Mouse (Mus musculus) embryo, embryonic 9.5 days (tissue): ENCODE data around the gene Olfr995.

Experiments
- DNase-seq: peaks from one replicate; pipeline ENCODE4 v3.0.0-alpha.2; 2017; ENCODE audit errors: extremely low spot score

Gene Olfr995

GRCm38 (mm10) chr2:85443539-85443938 lies at the start of gene Olfr995:
Gene Olfr995, minus strand, starts transcription at chr2:85443639.
- no peak for DNase-seq

DNA sequence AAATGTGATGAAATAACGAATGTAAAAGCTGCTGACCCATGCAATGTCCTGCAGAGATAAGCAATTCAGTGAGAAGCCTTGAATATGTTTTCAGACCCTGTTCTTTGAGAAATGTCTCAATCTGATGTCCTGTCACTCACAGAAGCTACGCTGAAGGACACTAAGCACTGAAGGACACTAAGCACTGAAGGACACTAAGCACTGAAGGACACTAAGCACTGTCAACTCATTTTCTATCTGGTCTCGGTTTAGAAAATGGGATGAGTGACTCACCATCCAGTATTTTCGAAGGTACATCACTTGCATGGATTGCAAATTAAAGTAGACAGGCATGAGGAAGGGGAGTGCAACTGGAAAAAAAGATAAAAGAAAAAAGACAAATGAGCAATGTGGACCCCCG lies 47.0 kb upstream of the Olfr995 start:
- DNase-seq: no peak

DNA sequence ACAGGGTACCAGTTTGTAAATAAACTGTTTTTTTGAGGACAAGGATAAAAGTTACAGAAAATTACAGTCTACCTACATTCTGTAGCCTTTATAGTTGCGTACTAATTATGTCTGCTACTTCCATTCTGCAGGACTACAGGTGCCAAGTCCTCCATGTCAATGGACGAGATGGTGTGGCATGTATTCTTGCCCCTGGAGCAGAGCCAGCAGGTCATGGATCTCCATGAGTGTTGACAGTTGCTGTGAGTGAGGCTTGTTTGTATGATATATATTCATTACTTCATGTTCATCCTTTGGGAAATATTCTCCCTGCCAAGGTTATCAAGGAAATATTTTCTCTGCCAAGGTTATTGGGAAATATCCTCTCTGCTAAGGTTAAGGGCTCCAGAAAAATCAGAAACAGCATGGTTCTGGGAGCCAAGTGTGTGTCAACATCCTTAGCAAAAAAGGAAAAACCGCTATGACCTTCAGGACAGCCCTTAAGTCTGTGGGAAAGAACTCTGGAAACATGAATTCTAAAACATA lies 23.4 kb upstream of the Olfr995 start:
- DNase-seq: no peak

DNA sequence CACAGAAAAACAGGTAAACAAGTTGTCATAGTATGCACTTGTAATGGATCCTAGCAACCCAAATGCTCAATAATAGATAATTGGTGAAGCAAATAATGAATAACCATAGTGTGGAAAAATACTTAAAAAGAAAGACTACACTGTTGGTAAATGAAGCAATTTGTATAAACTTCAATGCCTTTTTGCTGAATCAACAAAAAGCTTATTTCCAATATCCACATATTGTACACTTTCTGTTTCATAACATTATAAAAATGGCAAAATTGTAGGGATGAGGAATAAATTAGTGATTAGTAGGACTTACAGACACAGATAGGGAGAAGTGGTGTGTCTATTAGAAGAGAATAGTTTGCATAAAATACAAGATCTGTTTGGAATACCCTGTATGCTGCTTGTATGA lies 893 bp downstream of the Olfr995 start:
- no peak for DNase-seq

DNA sequence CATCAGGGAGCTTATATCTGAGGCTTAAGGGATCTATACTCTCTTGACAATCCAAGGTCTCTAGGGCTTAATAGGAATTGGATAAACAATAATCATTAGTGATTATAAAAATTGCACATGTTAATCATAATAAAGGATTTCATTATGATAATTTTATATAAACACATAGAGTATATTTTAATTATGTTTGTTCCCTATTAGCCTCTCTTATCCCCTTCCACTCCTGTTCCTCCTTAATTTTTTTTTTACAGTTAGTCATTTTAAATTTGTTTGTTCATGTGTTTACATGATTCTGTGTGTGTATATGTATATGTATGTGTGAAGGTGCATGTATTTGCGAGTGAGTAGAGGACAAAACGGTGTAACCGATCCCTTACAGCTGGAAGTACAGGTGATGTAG lies 7.1 kb downstream of the Olfr995 start, which contains the start of gene Olfr994:
Gene Olfr994 (minus strand): TSS at position 101 of the 400 bp plus-strand sequence.
- no peak for DNase-seq

GRCm38 (mm10) chr2:85425893-85426292 lies 17.5 kb downstream of the Olfr995 start:
- no peak for DNase-seq

GRCm38 (mm10) chr2:85414777-85415176 lies 28.7 kb downstream of the Olfr995 start, which contains the start of gene Olfr993:
Gene Olfr993, minus strand, starts transcription at chr2:85414877.
- DNase-seq: no peak

- DNase-seq: no peak
These were observed 34.1 kb downstream of the Olfr995 start, which contains the start of gene Olfr992 for GRCm38 (mm10) chr2:85409369-85409768. Gene Olfr992, minus strand, starts transcription at chr2:85409469.
